Mouse (Mus musculus) lung, embryonic 15.5 days (tissue): ENCODE measurements around the gene Dgkz. TPM values are rescaled to one million over a fixed set of nuclear protein-coding genes. Genes with fewer than 3 reads are reported as not detected.

ENCODE experiments used
- ATAC-seq: fragments of 200-750 bp; cut with Nextera tagmentation; 2 replicates; pipeline ENCODE4 v1.8.0; 2017; ENCODE audit warnings: moderate number of reproducible peaks, borderline replicate concordance; ENCODE audit not compliant: low FRiP score, low TSS enrichment; ENCODE audit errors: extremely low read depth
- H3K27ac ChIP-seq: fragments of 300-500 bp; sonication (generic); 2 replicates; pipeline ENCODE4 v1.5.1; 2015; ENCODE audit warnings: moderate library complexity, mild to moderate bottlenecking, inconsistent platforms
- H3K27me3 ChIP-seq: fragments of 300-500 bp; sonication (generic); 2 replicates; pipeline ENCODE4 v1.6.1; 2015; ENCODE audit warnings: inconsistent platforms
- H3K36me3 ChIP-seq: fragments of 300-500 bp; sonication (generic); 2 replicates; pipeline ENCODE4 v1.6.1; 2015; ENCODE audit warnings: inconsistent platforms
- H3K4me1 ChIP-seq: fragments of 300-500 bp; sonication (generic); 2 replicates; pipeline ENCODE4 v1.6.1; 2015; ENCODE audit warnings: inconsistent platforms
- H3K4me2 ChIP-seq: fragments of 300-500 bp; sonication (generic); 2 replicates; pipeline ENCODE4 v1.6.1; 2015; ENCODE audit warnings: inconsistent platforms, mild to moderate bottlenecking, moderate library complexity
- H3K4me3 ChIP-seq: fragments of 300-500 bp; sonication (generic); 2 replicates; pipeline ENCODE4 v1.5.1; 2015; ENCODE audit warnings: mild to moderate bottlenecking, inconsistent platforms
- H3K9ac ChIP-seq: fragments of 300-500 bp; sonication (generic); 2 replicates; pipeline ENCODE4 v1.6.1; 2015; ENCODE audit warnings: inconsistent platforms
- H3K9me3 ChIP-seq: fragments of 300-500 bp; sonication (generic); 2 replicates; pipeline ENCODE4 v1.6.1; 2016; ENCODE audit warnings: inconsistent platforms
- WGBS: fragments of 180-500 bp; shearing (Covaris S2); methylation state at CpG from one replicate; pipeline ENCODE4 v1.1.7; 2015; 5-methylcytosine and 5-hydroxymethylcytosine counted together
- polyA plus RNA-seq: library from polyadenylated mRNA; unstranded; fragments of >200 nt; fragmentation: Nextera tagmentation; extraction: Ambion mirVana; gene quantifications from 2 replicates; pipeline ENCODE4 v1.2.1, GENCODE M21; 2015

Dgkz gene
- polyA plus RNA-seq, 1 experiment from 2014 or later = 54.0 TPM

DNA sequence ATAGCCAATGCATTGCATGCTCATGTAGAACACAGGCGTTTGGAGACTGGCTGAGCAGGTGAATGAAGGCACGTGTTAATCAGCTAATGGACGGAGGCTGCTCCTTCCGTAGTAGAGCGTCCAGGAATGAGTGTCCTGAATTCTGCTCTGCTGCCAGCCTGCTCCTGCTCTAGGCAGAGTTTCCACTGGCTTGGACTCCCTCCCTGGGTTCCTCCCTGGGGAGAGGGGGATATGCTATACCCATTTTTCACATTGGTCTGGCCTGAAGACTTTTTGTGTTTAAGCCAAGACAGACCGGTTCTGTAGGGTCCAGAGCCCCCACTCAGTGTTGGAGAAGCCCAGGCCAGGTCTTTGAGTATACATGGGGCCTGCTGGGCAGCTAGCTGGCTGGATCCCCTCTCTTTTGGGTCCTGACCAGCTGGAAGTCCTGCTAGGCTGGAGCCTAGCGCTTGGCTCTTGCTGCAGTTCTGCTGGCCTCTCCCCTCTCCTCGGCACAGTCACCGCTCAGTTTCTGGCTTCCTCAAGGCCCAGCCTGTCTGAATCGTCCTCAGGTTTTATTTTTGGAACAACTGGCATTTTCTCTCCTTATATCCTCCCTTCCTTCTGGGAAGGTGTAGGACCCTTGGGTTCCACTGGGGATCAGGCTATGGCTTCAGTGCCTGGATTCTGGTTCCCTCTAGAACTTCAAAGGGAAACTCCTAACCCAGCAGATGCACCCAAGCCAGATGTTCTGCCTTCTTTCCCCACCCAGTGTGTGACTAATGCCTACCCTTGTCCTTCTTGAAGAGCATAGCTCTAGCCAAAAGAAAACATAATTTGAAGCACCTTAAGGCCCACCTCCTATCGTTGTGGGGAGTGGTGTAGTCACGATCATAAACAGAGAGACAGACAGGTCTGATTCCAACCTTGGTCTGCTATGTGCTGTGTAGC, 36.0 kb upstream of the Dgkz start:
- H3K9ac ChIP-seq = no peak overlapping the region
- 0 out of 2 replicates have a peak overlapping the region, but pooled peaks have one; percentile 6 for H3K4me2 ChIP-seq

DNA sequence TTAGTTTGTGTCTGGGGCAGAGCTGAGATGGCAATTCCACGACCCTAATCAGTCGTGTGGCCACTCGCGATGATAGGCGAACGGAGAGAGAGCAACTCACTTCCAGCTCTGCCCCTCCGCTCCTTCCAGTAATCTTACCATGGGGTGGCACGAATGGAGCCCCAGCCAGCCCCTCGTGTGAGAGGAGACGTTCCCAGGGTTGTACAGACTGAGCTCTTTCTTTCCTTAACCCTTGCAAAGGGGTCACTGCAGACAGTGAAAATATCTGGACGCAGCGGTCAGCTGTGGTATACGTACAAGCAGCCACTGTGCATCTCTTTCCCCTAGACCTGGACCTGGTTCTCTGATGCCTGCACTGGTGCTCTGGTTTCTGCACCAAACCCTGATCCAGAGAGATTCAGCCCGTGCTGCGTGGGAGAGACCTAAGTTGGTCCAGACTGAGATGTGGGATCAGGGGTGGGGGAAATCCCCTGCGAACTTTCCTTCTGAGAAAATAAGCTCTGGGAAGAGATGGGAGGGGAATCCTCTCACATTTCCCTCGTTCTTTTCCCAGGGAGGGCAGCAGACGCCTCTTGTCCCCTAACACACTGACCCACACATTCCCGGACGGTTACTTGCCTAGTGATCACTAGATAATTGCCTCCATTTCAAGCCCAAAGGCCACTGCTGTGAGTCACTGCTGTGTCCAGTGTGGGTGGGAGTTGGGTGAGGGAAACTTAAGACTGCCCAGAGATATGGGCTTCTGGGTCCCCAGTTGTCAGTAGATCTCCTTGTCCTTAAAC, 33.1 kb upstream of the Dgkz start:
- Histone ChIP-seq H3K4me1 (peaks cover 64% of the 10 kb centered on the region), H3K4me2 (peak overlapping the region; percentile 94), H3K4me3 (peak overlapping the region; percentile 52), H3K9me3 (no peaks in the 10 kb centered on the region), H3K27ac (peak overlapping the region; percentile 94), H3K9ac (peak overlapping the region; percentile 61), H3K36me3 (no peaks in the 10 kb centered on the region), H3K27me3 (no peaks in the 10 kb centered on the region)
- peak; percentile 8; the same call in 1 of the 2 replicates for ATAC-seq
- WGBS = 2% methylated on average over 20 of the region's 20 CpGs

More for the DNA sequence above, 36.0 kb upstream of the Dgkz start:
- WGBS = 64% methylated on average over 12 of the region's 12 CpGs
- Histone ChIP-seq H3K27ac (peak overlapping the region; percentile 84), H3K27me3 (no peaks in the 10 kb centered on the region), H3K4me3 (no peak overlapping the region), H3K9me3 (no peaks in the 10 kb centered on the region), H3K36me3 (no peaks in the 10 kb centered on the region), H3K4me1 (peaks cover 74% of the 10 kb centered on the region)
- no peak for ATAC-seq

DNA sequence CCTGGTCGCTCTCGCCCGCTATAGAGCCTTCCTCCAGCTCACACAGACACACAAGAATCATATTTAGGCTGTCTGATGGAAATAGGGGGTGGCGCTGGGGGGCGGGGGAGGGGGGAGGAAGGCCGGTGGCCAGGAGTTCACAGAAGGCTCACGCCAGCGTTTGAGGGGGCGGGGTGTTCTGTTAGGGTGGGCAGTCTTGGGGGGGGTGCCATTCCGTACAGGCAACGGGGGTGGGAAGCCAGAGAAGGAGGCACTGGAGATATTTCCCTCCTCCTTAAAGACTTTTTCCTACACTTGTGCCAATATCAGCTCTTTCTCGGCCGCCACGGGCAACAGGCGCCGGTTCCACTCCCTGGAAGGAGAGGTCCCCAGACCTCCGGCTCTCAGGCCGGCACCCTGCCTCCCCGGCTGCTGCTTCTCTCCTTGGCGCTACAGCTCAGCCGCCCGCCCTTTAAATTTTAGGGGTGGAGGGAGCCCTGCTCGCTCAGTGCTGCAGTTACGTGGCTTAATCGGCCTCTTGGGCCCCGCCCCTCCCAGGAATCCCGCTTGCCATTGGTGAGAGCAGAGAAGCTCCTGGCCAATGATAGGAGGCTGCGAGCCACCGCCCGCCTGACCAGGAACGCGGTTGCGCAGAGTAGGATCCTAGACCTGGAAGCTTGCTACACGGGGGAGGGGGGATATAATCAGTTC, 32.4 kb upstream of the Dgkz start:
- peak; percentile 93 for ATAC-seq
- Histone ChIP-seq H3K9me3 (no peaks in the 10 kb centered on the region), H3K36me3 (no peaks in the 10 kb centered on the region), H3K4me3 (peak overlapping the region; percentile 52), H3K4me1 (peaks cover 56% of the 10 kb centered on the region), H3K9ac (peak overlapping the region; percentile 61), H3K27ac (peak overlapping the region; percentile 94), H3K27me3 (no peaks in the 10 kb centered on the region), H3K4me2 (peak overlapping the region; percentile 94)
- 0% methylated on average over 34 of the region's 34 CpGs for WGBS

DNA sequence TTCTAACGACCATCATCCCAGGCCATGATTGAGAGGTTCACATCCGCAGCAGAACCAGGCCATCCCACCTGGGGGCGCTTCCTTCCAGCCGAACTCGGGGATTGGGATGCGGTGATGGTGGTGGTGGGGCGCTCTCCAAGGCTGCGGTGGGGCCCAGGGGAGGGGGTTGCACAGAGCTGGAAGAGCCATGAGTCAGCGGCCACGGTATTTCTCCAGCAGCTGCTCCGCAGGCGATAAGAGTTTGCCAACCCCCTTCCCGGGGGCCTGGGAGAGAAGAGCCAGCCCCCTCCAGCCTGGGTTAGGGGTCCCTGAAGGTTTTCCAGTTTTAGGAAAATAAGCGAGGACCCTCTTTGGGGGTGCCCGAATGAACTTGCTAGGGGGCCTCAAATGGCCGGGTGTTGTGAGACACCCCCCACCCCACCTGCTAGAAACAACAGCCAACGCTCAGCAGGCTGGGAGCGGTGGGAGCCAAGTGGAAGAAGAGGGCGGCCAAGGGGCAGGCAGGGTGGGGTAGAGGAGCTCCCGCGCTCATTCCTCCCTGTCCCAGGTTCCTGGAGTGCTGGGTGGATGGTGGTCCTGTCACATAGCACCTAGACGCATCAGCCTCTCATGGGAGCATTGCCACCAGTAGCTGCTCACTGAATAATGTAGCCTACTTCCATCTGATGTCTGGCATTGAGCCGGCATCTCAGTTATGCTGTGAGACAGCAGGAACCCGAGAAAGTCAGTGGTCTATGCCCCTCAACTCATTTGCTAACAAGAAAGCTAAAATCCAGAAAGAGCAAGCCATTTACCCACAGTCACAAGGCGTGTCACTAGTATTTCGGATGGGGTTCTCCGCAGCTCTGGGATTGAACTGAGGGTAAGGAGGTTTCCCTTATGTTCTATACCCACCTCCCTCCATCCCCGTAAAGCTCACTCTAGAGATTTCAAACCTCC, 31.6 kb upstream of the Dgkz start:
- Histone ChIP-seq H3K27me3 (no peaks in the 10 kb centered on the region), H3K36me3 (no peaks in the 10 kb centered on the region), H3K4me3 (peak overlapping the region; percentile 52), H3K4me2 (peak overlapping the region; percentile 94), H3K27ac (peak overlapping the region; percentile 94), H3K9me3 (no peaks in the 10 kb centered on the region), H3K4me1 (peaks cover 48% of the 10 kb centered on the region), H3K9ac (peak overlapping the region; percentile 47; the same call in 1 of the 2 replicates)
- under 1% methylated on average over 28 of the region's 28 CpGs for WGBS
- peak; percentile 28 for ATAC-seq

DNA sequence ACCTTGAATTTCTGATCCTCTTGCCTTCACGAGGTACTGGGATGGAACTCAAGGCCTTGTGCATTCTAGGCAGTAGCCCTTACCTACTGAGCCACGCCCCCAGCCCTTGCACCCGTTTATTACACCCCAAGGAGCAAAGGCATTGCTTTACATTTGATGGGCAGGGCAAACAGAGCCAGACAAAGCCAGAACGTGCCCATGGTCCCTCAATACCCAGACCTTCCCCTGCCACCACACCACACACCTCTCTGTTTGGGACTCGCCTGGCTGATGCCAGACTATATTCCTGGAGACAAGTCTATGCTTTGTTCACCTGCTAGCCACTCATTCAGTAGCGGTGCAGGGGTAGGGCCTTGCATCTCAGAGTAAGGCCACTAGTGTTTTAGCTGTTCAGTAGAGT, 30.8 kb upstream of the Dgkz start:
- no peaks in the 10 kb centered on the region for H3K36me3 ChIP-seq
- WGBS = 44% methylated on average over 6 of the region's 6 CpGs
- H3K4me3 ChIP-seq = peak overlapping the region; percentile 52; the same call in 1 of the 2 replicates
- peak overlapping the region; percentile 14; the same call in 1 of the 2 replicates for H3K9ac ChIP-seq
- peak overlapping the region; percentile 94 for H3K4me2 ChIP-seq
- H3K4me1 ChIP-seq = peaks cover 40% of the 10 kb centered on the region
- no peaks in the 10 kb centered on the region for H3K27me3 ChIP-seq
- H3K9me3 ChIP-seq = no peaks in the 10 kb centered on the region
- ATAC-seq = no peak
- peak overlapping the region; percentile 94; the same call in 1 of the 2 replicates for H3K27ac ChIP-seq

DNA sequence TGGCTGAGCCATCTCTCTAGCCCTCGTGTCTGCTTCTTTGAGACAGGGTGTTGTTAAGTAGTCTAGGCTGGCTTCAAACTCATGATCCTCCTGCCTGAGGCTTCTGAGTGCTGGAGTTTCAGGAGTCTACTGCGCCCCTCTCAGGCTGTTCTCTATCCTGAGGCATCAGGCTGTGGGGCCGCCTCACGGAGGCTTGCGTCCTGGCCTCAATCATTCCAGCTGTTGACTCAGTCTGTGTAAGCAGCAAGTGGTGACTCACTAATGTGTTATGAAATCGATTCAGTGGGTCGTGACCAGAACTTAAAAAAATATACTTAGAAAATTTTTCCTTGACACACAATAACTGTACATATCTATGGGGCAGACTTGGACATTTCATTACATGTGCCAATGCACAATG, 29.0 kb upstream of the Dgkz start:
- ATAC-seq = no peak
- 55% methylated on average over 7 of the region's 7 CpGs for WGBS
- no peak overlapping the region for H3K4me3 ChIP-seq
- no peaks in the 10 kb centered on the region for H3K9me3 ChIP-seq
- H3K4me1 ChIP-seq = peaks cover 29% of the 10 kb centered on the region
- no peak overlapping the region for H3K27ac ChIP-seq
- H3K4me2 ChIP-seq = no peak overlapping the region
- H3K9ac ChIP-seq = no peak overlapping the region
- no peaks in the 10 kb centered on the region for H3K27me3 ChIP-seq
- no peaks in the 10 kb centered on the region for H3K36me3 ChIP-seq

DNA sequence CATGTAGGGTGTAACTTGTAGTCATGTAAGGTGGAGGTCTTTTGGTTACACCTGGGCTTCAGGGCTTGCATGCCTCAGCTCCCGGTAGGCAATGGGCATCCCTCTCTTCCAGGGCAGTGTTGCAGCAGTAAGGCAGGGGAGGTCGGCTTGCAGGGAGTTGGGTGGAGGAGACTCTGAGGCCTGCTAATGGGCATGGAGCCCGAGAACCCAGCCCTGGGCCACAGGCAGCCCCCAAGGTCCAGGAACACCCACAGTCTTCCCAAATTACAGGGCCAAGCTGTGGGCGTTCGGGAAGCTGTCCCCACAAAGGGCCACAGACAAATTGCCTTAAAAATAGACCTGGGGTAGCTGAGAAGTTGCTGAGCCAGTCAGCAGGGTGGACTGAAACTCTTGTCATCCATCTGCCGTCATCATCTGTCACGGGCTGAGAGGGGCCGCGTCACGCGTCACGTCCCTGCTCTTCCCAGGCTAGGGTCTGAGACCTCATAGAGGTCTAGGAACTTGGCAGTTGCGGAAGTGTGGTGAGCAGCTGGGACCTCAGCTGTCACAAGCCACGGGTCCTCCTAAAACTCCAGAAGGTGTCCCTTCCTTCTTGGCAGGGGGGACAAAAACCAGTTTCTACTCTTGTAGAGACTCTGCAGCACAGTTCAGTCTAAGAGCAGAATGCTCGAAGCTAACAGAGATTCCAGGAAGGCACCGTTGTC, 22.4 kb upstream of the Dgkz start:
- H3K9me3 ChIP-seq = no peaks in the 10 kb centered on the region
- no peak for ATAC-seq
- H3K36me3 ChIP-seq = 0 out of 2 replicates have a peak, but pooled peaks cover 4% of the 10 kb centered on the region
- no peaks in the 10 kb centered on the region for H3K4me1 ChIP-seq
- no peak overlapping the region for H3K4me2 ChIP-seq
- H3K27ac ChIP-seq = no peak overlapping the region
- H3K27me3 ChIP-seq = no peaks in the 10 kb centered on the region
- 66% methylated on average over 16 of the region's 16 CpGs for WGBS
- H3K9ac ChIP-seq = no peak overlapping the region
- no peak overlapping the region for H3K4me3 ChIP-seq

DNA sequence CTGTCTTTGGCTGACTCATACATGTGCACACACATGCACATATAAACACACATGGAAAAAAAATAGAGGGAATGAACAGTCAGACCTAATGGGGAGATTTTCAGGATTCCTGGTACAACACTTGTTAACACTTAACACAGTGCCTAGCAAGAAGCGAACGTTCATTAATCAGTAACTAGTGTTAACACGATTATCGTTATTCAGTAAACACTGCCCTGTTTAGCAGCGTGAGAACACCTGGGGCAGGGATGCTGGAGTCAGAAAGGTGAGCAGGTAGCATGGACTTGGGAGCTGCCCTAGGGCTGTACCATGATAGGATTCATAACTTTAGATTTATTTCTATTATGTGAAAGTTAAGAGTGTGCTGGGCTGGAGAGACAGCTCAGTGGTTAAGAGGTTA, 20.3 kb upstream of the Dgkz start:
- H3K4me2 ChIP-seq = no peak overlapping the region
- H3K27me3 ChIP-seq = no peaks in the 10 kb centered on the region
- H3K9ac ChIP-seq = no peak overlapping the region
- ATAC-seq = no peak
- WGBS = 59% methylated on average over 5 of the region's 5 CpGs
- H3K9me3 ChIP-seq = no peaks in the 10 kb centered on the region
- no peaks in the 10 kb centered on the region for H3K4me1 ChIP-seq
- peaks cover 4% of the 10 kb centered on the region; the same call in 1 of the 2 replicates for H3K36me3 ChIP-seq
- no peak overlapping the region for H3K27ac ChIP-seq
- no peak overlapping the region for H3K4me3 ChIP-seq

DNA sequence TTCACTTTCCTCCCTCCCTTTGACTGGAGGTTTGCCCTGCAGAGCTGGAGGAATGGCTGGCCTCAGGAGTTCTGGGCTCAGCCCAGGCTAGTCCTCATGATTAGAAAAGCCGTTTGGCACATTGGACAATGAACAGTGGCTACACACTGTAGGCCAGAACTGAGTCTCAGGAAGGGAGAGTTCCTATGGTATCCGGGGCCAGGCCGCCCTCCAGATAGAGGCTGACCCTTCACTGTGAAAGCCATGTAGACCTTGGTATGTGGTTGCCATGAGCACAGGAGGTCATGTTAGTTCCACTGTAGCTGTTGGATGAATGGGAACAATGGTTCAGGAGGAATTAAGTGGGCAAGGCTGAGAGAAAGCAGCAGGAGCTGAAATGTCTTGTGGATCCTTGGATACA, 17.7 kb upstream of the Dgkz start:
- Histone ChIP-seq H3K9me3 (no peaks in the 10 kb centered on the region), H3K4me2 (no peak overlapping the region), H3K4me1 (no peaks in the 10 kb centered on the region), H3K4me3 (no peak overlapping the region), H3K9ac (no peak overlapping the region), H3K27ac (no peak overlapping the region), H3K36me3 (peaks cover 20% of the 10 kb centered on the region; the same call in 1 of the 2 replicates), H3K27me3 (no peaks in the 10 kb centered on the region)
- 70% methylated on average over 3 of the region's 3 CpGs for WGBS
- no peak for ATAC-seq

DNA sequence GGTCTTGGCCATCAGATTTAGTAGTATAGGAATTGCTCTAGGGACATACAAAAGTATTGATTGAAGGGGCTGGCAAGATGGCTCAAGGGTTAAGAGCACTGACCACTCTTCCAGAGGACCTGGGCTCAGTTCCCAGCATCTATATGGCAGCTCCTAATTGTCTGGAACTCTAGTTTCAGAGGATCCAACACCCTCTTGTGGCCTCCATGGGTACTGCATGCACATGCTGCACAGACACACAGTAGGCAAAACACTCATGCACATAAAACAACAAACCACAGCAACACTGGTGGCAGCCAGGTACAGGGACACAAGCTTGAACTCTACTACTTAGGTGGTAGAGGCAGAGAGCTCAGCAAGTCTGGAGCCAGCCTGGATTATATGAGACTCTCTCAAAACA, 14.1 kb upstream of the Dgkz start:
- no peaks in the 10 kb centered on the region for H3K9me3 ChIP-seq

More for the DNA sequence above, 14.1 kb upstream of the Dgkz start:
- no peak overlapping the region for H3K27ac ChIP-seq
- ATAC-seq = no peak
- H3K4me1 ChIP-seq = no peaks in the 10 kb centered on the region
- no peak overlapping the region for H3K4me3 ChIP-seq
- H3K4me2 ChIP-seq = no peak overlapping the region
- H3K9ac ChIP-seq = no peak overlapping the region
- H3K36me3 ChIP-seq = peaks cover 20% of the 10 kb centered on the region; the same call in 1 of the 2 replicates
- H3K27me3 ChIP-seq = no peaks in the 10 kb centered on the region
